Mouse (Mus musculus): ENCODE results near the gene Alpk1.

The Alpk1 gene

DNA sequence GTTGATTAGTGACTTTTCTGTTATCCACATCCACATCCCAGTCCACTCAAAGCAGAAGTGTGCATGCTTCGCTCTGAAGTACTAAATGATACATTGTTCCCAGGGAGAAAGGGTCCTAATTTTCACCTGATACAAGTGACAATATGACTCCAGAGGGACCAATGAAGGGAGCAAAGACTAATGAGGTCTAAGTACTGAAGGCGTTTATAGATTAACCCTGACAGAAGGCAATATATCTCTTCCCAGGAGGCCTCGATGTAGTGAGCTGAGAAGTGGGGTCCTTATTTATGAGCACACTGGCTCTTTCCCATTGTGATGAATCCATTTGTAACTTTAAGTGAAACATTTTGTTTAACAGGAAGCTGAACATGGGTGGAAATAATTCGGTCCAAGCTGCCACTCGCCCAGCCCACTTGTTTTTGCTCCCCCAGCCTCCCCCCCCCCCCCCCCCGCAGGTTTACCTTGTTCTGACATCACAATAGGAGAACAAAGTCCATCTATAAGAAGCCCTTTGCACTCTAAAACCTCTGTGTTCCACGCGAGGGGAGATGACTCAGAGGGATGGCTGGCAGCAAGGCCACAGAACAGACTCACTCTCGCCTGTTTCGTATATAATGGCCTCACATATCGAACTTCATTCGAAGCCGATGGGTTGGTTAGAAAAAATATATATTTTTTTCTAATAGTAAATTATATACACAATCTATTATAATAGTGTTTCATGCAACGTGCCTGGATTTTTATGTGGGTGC, 36.5 kb downstream of the Alpk1 start:
- no peak for DNase-seq (ENCODE audit: low spot score in 2 of 2)

DNA sequence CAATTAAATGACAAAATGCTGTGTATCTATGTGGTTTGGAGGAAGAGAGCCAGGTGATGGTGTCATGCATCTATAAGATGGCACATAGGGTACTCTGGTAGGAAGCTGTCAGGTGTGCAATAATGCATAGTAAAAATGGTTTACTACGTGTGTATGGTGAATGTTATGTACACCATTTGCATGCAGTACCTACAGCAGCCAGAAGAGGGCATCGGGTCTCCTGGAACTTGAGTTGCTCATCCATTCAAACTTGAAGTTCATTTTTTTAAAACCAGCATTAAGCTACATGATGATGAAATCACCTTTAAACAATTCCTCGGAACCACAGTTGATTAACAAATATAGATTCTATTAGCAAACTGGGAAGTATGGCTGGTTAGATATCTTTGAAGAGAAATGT, 38.9 kb downstream of the Alpk1 start:
- no peak for DNase-seq (ENCODE audit: low spot score in 2 of 2)

DNA sequence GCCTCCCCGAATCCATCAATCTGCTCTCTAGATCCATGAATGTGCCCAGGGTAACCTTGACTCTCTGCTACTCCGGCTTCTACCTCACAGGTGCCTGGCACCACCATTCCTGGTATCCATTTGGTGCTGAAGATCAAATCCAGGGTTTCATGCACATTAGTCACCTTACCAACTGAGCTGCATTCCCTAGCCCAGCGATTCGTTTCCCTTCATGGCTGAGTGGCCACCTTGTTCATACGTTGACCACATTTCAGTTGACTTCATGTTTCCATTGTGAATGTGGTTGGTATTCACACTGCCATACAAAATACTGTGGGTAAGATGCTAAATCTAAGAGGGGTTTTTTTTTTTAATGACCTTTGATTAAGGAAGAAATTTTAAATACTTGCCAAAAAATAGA, 42.5 kb downstream of the Alpk1 start:
- no peak for DNase-seq (ENCODE audit: low spot score in 2 of 2)

DNA sequence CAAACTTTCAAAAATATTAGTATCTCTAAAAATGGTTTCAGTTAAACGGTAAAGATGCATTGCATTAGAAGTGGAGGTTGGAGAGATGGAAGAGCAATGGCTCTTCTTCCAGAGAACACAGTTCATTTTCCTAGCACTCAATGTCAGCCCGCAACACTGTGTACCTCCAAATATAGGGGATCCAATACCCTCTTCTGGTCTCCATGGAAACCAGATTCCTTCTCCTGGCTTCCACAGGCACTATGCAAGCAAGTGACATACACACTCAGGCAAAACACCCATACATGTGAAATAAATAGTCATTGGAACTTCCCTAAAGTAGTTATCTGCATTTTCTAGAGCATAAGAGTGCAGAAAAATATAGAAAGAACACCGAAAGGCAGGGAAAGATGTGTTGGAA, 44.9 kb downstream of the Alpk1 start:
- DNase-seq (ENCODE audit: low spot score in 2 of 2), result no peak

DNA sequence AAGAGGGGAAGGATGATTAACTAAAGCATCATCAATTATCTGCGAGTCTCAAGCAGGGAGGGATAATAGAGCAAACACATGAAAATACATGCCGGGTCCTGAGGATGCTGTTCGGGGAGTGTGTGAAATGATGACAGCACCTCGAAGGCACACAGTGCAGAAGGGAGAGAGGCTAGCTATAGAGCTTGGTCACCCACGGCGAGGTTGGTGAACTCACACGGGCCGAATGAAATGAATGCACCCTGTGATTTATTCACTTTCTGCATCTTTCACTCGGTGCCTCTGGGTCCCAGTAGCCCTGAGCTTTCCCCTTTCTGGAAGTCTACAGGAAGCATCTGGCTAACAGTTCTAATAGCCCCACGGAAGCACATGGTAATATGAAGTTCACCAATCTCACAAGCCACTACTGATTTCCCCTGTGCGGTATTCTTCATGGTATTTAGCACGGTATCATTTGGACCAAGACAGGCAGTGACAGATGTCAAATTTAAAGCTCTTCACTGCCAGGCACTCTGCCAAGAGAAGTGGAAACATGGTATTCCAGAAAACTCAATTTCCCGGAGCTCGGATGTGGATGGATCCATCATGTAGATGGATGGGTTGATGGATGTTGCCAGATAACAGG, 50.7 kb downstream of the Alpk1 start:
- DNase-seq (ENCODE audit: low spot score in 2 of 2), result no peak

DNA sequence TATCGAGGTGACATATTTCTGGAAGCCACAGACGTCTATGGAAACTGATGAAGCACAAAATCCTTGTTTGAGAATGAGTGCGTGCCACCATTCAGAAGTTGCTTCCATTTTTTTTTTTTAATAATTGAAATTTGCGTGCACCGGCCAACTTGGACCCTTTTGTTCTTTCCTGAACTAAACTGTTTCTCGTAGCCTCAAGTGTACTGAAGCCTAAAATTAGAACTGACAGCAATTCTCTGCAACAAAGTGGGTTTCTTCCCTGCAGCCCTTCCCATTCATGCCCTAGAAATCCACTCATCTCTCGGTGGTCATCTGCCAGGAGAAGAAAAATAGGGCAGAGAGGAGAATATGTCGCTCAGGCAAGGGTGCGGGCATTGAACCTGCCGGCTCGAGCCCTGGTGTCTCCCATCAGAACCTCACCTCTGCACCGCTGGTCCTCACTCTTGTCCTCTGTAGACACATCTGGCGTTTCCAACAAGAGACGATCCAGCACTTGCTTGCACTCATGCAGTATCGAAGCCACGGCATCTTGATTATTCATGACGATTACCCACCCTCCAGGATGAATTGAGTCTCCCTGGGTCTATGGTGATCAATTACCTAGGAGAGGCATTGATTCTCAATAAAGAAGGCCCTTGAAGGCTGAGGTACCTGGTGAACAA, 51.3 kb downstream of the Alpk1 start:
- no peak for DNase-seq (ENCODE audit: low spot score in 2 of 2)

DNA sequence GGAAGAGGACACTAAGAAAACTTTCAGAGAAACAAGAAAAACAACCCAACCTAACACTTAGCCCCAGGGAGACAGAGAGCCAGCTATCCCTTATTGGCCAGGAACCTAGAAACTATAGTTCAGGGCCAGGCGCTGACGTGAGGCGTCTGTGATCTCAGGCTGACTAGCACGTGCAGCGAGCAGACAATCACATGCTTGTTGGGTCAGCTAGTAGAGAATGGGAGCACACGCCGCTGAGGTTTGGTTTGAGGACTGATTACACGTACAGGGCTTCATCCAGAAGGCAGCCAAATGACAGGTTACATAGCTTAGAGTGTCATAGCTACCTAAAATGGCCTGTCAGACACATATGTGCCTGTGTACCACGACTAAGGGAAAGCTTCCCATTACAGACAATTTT, 52.3 kb downstream of the Alpk1 start:
- no peak for DNase-seq (ENCODE audit: low spot score in 2 of 2)

DNA sequence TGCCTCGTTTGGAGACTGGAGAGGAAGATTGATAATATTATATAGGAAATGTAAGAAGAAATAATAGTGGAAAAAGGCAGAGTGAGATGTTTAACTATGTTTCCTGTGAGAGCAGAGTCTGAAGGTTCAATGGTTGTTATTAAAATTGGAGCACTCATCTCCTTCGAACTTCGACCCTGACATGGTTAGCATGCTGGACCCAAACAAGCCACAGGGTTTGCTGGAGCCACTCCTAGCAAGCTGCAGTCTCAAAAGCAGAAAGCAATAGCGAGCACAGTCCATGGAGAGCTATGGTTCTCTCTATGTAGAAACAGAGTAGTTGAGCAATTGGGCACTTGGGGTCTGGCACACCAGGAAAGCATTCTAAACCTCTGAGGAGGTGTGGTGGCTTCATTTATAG, 59.4 kb downstream of the Alpk1 start:
- no peak for DNase-seq (ENCODE audit: low spot score in 2 of 2)

DNA sequence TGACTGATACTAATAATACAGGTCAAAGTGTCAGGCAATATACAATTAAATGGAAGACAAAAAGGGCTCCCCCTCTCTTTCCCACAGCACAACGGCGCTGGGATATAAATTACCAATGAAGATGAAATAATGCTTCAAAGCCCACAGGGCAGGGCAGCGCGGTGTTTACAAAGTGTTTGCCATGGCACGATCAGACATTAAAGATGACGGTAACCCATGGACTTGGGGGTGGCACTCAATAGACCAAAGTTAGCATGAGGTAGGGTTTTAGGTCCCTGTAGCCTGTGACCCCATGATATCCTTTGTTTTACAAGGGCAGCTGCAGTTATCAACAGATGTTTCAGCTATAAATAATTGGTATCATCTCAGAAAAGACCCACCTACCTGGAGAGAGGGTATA, 60.3 kb downstream of the Alpk1 start:
- DNase-seq (ENCODE audit: low spot score in 2 of 2), result no peak

DNA sequence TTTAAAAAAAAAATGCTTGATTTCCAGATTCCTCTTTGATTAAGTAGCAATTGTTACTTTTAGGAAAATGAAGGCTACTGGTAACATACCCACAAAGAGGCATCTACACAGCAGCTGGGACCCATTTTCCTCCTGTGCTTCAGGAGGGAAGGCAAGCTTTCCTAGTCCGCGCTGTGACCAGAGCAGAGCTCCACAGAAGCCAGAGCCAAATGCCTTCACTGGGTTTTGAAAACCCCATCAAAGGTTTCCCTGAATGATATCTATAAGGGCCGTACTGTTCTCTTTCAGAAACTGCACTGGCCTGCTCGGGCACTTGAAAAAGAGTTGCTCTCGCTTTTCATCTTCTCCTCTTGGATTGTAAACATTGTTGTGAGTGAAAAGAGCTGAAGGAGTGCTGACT, 60.7 kb downstream of the Alpk1 start:
- DNase-seq (ENCODE audit: low spot score in 2 of 2), result no peak

DNA sequence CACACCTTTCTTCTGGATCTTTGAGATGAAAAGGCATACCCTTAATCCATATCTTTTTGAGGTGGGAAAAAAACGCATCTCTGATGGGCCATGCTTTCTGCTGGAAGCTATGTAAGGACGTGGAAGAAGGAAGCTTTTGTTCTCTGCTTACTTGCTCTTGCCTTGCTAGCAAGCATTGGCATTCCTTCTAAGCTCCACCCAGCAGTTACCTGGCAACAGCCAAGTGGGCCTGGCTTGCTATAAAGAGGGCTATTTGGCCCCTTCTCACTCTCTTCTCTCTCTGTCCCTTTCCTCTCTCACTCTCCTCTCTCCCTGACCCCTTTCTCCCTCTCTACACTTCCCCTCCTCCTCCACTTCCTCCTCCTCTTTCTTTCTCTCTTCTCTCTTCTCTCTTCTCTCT, 63.6 kb downstream of the Alpk1 start:
- DNase-seq (ENCODE audit: low spot score in 2 of 2), result no peak

DNA sequence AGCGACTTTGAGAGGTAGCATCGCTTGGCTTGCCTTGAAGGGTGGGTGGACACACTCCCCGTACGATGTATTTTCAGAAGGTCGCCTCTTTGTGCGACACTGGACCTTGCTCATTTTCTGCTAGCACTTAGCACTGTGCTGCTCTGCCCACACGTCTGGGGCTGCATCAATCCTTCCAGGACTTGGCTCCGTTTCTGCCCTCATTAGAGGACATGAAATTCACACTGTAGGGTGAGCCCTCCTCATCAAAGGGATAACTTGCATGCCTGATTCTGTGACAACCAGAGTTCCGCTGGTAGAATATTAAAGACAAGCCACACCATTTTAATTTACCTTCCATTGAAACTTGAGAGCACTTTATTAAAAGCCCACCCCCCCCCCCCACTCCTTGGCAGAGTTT, 67.2 kb downstream of the Alpk1 start:
- no peak for DNase-seq (ENCODE audit: low spot score in 2 of 2)

DNA sequence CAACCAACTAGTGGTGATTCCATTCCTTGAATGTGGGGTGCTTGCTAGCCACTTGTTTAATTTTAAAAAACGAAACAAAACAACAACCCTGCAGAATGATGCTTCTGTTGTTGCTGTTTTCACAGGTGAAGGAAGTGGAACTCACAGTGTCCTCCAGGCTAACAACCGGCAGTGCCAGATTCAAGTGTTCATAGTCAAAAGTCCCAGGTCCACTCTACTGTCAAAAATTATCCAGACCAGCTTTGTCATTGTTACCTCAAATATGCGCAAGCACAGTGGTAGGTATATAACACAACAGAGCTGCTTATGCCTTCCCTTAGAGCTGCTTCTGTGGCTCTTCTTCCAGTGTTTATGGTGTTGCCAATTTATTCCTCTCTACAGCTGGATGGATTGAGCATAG, 68.8 kb downstream of the Alpk1 start:
- DNase-seq (ENCODE audit: low spot score in 2 of 2), result no peak

DNA sequence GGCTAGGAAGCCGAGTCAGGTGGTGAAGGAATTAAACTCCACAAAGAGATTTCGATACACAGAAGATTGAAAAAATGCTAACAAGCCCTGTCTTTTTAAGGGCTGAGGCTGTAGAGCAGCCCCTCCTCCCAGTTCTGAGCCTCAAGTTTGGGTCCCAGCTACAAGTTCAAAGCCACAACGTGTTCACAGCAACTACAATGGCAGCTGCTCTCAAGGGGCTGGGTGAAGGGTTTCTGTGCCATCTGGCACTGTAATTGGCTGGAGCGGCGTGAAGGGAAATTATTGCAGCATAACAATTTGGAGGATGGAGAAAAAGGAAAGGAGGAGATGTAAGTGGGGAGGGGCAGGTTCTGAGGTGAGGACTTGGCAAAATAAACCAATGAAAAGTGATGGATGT, 73.2 kb downstream of the Alpk1 start:
- DNase-seq (ENCODE audit: low spot score in 2 of 2), result no peak

DNA sequence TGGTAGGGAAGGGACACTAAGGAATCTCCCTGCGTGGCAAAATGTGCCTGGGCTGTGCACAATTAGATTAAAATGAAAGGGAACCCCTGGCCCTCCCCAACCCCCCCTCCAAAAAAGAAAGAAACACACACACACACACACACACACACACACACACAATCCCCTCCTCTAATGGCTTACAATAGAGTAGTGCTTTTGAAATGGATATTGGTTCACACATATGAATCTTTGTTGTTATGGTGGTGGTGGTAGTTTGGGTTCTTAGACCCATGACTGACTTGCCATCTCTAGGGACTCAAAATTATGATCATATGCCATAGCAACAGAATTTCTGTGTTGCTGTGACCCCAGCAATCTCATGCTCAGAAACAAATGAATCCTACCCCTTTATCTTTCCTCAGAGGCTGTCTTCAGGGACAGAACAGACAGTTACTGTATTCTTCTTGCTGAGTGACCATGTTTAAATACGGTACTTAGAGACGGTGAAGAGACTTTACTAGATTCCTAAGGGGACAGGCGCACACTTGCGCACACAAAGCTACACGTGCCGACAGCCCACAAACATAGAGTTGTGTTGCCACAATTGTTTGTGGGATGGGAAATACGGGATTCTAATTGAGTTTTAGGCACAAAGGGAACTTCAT, 73.8 kb downstream of the Alpk1 start:
- DNase-seq (ENCODE audit: low spot score in 2 of 2), result no peak

DNA sequence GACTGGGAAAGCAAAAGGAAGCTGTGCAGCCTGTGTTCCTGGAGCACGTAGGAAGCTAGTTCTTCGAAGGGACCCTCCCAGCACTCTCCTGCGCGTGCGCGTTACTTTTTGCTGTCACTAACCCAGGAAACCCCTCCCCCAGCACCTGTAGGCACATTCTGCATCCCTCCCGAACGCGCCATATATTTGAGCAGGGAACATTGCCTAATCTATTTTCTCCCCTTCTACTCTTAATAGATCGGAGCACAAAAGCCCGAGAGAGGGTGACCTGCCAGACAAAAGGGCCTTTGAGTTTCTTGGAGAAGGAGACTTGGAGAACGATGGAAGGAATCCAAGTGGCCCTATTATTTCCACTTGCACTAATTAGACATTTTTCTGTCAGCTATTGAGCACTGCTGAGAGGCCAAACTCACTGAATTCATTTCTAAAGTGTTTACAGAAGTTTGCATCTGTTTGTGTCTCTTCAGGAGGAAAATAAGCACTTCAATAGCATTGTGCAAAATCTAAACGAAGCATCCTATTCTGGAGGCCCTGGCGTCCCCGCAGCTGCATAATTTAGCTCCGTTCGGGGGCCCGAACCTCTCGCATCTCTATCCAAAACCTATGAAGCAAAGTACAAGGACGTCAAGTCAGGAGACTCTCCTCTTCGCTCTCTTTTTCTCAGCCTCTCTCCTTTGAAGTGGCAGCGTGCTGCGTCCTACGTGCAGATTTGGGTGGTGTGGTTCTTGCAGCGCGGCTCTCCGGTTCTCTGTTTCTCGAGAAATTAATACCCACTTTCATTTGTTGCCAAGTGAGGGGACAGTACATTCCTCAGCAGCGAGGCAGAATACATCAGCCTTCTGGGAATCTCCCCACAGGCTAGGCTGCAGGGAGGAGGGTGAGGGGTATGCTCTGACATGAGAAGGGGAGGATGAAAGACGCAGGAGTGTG, 74.5 kb downstream of the Alpk1 start:
- DNase-seq (ENCODE audit: low spot score in 2 of 2), result peak; percentile 18 to 24

DNA sequence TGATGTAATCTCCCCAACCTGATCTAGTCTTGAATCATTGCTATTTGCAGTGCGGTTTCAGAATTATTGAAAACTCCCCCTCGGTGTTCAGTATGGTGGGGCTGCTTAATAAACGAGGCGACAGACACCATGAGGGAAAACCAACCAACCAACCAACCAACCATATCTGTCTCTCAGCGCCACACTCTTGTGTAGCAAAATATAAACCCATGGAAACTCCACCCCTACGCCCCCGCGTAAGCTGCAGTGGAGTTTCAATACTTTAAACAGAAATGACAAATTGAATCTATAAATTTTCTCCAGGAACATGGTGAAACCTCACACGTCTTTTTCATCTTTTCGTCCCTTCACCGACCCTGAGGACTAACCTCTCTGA, 75.2 kb downstream of the Alpk1 start:
- no peak for DNase-seq (ENCODE audit: low spot score in 2 of 2)

DNA sequence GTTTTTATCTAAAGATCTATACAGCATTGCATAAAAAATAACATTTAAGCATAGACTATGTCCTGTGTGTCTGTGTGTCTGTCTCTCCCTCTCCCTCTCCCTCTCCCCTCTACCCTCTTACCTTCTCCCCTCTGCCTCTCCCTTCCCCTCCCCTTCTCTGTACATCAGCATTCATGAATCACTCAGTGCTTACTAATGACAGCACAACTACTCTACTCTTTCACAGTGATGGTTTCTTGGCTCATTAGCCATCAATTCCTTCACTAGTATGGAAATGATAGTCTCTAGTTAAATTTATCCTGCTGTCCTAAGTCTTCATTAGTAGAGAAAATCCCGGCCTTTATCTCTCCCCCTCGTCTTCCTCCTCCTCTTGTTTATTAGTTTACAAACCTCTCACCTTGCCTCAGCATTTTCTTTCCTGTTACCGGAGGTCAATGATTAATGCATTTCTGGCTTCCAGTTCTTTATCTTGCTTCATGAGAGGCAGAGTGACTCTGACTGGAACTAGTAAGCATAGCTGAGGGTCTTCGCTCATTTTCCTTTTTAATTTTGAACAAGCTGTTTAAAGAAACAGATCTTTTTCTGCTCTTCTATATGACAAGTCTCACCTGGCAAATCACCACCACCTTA, 79.0 kb downstream of the Alpk1 start:
- no peak for DNase-seq (ENCODE audit: low spot score in 2 of 2)

DNA sequence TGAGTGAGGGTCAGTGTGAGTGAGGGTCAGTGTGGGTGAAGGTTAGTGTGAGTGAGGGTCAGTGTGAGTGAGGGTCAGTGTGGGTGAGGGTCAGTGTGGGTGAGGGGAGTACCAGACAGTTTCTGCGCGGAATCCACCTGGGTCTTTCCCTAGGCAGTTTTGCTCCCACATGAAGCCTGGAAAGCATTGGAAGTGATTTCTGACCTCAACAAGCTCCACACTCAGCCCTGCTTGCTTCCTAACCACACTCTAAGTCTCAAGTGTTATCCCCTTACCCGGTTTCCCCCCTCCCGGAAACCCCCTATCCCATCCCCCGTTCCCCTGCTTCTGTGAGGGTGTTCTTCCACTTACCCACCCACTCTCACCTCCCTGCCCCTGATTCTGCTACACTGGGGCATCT, 81.7 kb downstream of the Alpk1 start:
- DNase-seq (ENCODE audit: low spot score in 2 of 2), result no peak

DNA sequence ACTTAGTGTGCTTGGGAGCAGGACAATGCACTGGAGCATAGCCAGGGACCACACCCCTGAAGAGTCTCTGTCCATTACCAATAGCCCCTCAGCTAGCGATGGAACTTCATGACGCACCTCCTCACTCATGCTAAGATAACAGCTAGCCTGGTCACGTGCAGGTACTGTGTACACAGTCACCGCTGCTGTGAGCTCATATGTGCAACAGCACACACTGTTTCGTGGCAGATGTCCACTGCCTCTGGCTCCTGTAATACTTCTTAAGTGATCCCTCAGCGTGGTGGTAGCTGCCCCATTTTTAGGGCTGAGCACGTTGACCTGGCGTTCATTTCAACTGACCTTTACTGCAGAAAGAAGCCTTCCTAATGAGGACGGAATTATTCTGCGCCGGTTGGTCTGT, 83.8 kb downstream of the Alpk1 start:
- DNase-seq (ENCODE audit: low spot score in 2 of 2), result no peak
